Mouse (Mus musculus) monocyte, adult 5-6 weeks (primary cell): ENCODE results near the gene Strip1. TPM values are rescaled to one million over a fixed set of nuclear protein-coding genes. Genes with fewer than 3 reads are reported as not detected.
"Not testable (repeated sequence)": the region's sequence is repeated elsewhere in the genome, so short reads cannot be mapped to it uniquely, and the experiment has no call there.

Experiments
- ATAC-seq: fragments of 153-309, 156-312 bp; replicated peaks from 2 replicates; pipeline ENCODE4 v1.8.0; 2017; ENCODE audit warnings: mild to moderate bottlenecking; ENCODE audit not compliant: low TSS enrichment, insufficient number of reproducible peaks, severe bottlenecking, poor library complexity, low FRiP score
- total RNA-seq: library from RNA; stranded (forward); fragments of 200-1000, 200-491, 200-594 nt; gene quantifications from 3 replicates; pipeline ENCODE4 v1.2.3, GENCODE M21; 2017

Strip1 gene
- 15.1 to 43.4 TPM (median 42.9 TPM) in 3 replicates for total RNA-seq

GRCm38 (mm10) chr3:107631523-107631958, at the start of gene Strip1:
TSS of gene Strip1 (minus strand) at chr3:107631694.
- peak; percentile 95 for ATAC-seq

DNA sequence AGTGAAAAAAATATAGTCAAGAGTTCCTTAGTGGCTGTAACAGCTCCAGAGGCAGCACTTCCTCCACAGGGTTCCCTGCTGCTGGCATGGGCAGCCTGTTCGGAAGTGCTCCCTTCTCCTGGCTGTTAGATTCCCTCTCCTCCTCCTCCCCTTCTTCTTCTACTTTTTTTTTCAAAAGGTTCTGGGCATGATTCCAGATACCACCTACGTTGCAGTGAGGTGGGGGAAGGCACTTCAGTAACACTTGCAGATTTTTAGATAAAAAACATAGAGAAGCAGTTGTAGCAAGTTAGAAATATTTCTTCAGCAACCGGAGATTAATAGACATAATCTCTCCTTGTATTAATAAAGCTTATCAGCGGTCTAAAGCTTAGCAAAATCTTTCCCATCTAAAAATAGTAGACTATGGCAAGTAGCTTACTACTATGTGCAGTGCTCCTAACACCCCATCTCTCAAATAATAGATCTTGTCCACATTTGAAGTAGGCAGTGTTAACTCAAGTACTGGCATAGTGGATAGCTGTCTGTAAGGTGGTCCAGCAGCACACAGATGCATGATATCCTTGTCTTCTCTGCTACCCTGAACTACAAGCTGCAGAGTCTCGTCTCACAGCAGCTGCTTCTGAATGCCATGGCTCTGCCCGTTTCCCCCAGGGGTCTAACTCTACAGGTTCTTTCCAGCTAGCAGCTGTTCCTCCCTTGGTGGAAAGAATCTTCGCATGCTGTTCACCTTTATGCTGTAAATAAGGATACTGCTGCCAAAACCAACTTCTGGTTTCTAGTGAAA, 49.5 kb upstream of the Strip1 start:
- ATAC-seq = no peak

- ATAC-seq = no peak
Observed at GRCm38 (mm10) chr3:107671509-107671908, 40.0 kb upstream of the Strip1 start.

GRCm38 (mm10) chr3:107670500-107670899, 39.0 kb upstream of the Strip1 start:
- ATAC-seq = no peak

GRCm38 (mm10) chr3:107668786-107669185, 37.3 kb upstream of the Strip1 start:
- ATAC-seq = no peak

DNA sequence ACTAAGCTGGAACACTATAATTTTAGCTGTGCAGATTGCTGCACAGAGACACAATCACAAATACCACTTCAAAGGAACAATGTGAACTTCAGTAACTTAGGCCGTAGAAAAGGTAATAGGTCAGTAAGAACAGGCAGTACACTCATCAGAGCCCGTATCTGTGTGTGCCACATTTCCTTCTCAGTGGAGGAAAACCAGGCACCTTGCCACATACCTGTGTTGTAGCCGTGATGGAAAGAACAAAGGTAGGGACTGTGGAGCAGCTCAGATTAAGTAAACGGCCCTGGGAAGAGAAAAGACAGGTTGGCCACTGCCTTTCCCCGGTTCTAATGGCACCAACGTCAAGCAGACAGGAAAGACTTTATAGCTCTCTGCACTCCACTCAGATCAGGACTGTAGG, 35.9 kb upstream of the Strip1 start:
- no peak for ATAC-seq

GRCm38 (mm10) chr3:107664641-107665040, 33.1 kb upstream of the Strip1 start:
- no peak for ATAC-seq

GRCm38 (mm10) chr3:107659000-107659399, 27.5 kb upstream of the Strip1 start:
- no peak for ATAC-seq

- ATAC-seq = no peak
Observed at GRCm38 (mm10) chr3:107656888-107657287, 25.4 kb upstream of the Strip1 start.

- ATAC-seq = no peak
Observed at GRCm38 (mm10) chr3:107656151-107656550, 24.7 kb upstream of the Strip1 start.

GRCm38 (mm10) chr3:107655491-107655890, 24.0 kb upstream of the Strip1 start:
- no peak for ATAC-seq

DNA sequence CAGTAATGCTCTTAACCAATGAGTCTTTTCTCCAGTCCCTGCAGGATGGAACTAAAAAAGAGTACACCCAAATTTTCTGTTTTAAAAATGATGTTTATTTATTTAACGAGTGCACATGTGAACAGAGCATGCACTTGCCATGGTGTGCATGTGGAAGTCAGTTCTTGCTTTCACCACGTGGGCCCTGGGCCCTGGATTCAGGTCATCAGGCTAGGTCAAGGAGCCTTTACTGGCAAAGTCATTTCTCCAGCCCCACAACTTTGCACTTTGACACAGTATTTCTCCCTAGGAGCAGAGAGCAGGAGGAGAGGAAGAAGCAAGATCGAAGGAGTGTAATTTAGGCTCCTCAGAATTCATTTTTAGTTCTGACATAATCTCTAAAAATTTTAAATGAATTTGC, 23.4 kb upstream of the Strip1 start:
- ATAC-seq = no peak

GRCm38 (mm10) chr3:107652968-107653367, 21.5 kb upstream of the Strip1 start:
- no peak for ATAC-seq

DNA sequence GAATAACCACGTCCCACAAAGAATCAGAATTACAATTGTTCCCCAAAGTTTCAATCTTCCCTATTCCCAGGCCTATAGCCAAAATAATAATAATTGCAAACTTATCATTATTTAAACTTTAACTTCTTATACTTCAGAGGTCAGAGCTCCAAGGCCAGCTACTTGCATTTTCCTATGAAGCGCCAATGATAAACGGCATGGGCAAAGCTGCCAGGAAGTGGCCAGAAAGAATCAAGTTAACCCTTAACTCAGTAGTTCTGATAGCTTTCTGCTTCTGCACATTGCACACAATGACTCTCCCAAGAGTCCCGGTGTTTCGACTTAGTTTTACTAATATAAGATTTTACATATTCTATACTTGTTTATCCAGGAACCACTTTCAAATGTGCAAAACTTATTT, 18.8 kb upstream of the Strip1 start:
- not testable (repeated sequence) for ATAC-seq

DNA sequence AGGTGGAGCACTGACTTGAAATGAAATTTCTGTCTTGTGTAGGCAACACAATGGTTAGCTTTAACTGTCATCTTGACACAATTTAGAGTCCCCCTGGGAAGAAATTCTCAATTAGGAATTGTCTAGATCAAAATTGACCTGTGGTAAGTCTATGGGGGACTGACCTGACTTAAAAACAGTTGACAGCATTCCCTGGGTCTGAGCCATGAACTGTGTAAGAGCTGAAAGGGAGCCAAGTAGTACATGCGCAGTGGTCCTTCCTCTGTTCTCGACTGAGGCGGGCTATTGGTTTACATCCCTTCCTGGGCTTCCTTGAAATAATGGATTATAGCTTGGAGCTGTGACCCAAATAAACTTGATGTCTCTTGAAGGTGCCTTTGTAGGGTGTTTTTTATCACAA, 15.5 kb upstream of the Strip1 start:
- ATAC-seq = no peak

- no peak for ATAC-seq
Observed at GRCm38 (mm10) chr3:107637606-107638172, 6.2 kb upstream of the Strip1 start.

DNA sequence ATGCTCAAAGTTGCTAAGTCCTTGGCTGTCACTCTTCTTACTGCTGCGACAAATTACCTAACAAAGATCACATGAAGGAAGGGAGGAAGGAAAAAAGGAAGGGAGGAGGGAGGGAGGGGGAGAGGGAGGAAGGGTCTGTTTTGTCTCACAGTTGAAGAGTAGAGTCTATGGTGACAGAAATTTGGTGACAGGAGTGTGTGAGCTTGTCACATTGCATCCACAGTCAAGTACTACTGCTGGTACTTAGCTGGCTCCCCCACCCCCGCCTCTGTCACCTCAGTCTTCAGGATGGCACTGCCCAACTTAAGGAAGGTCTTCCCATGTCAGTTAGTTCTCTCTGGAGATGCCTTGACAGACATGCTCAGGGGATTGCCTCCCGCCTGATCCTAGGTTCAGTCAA, 4.7 kb upstream of the Strip1 start:
- no peak for ATAC-seq

DNA sequence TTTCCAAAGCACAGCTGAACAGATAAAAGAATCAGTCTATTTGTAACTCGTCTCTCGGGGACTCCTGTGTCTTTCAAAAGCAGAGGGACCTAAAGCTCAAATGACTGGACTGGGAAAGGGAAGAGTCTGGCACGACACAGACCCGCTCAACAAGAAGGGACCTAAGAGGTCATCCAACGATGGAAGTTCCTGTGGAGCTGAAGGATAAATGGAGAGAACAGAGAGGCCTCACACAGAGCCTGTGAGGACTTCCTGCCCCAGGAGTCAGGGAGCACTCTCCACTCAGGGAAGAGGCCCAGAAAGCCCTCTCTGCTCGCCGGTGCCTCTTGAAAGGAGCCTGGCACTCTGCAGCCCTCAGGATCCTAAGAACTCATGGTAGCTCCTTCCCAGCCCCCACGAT, 4.3 kb upstream of the Strip1 start:
- ATAC-seq = no peak

- no peak for ATAC-seq
Observed at GRCm38 (mm10) chr3:107633906-107634305, 2.4 kb upstream of the Strip1 start.

- no peak for ATAC-seq
Observed at GRCm38 (mm10) chr3:107632786-107633185, 1.3 kb upstream of the Strip1 start.
